Mouse (Mus musculus) granulocyte monocyte progenitor cell, adult 5-6 weeks (primary cell): ENCODE measurements around the gene Ddx19b. TPM values are rescaled to one million over a fixed set of nuclear protein-coding genes. Genes with fewer than 3 reads are reported as not detected.
A peak's percentile ranks its signal among the peaks of the same experiment; 100 is the strongest.
"Not testable (repeated sequence)": the region's sequence is repeated elsewhere in the genome, so short reads cannot be mapped to it uniquely, and the experiment has no call there.

ENCODE experiments used
- ATAC-seq: replicated peaks from 2 replicates; pipeline ENCODE4 v1.8.0; 2016; ENCODE audit warnings: mild to moderate bottlenecking, moderate TSS enrichment, inconsistent platforms; ENCODE audit not compliant: poor library complexity, severe bottlenecking
- total RNA-seq, 2 experiments: library from RNA; stranded (forward) in 1 of 2; stranded (reverse) in 1 of 2; fragments of 200-712, 200-1000 nt in 1 of 2; fragments of >200 nt in 1 of 2; fragmentation: Nextera tagmentation in 1 of 2; gene quantifications; 2 replicates each; pipeline ENCODE4 v1.2.3; 2014 to 2017

The Ddx19b gene
- total RNA-seq (2014; fragmentation: Nextera tagmentation) (7.8 and 22.1 TPM in 2 replicates), total RNA-seq (2017) (13.5 and 16.9 TPM in 2 replicates)

DNA sequence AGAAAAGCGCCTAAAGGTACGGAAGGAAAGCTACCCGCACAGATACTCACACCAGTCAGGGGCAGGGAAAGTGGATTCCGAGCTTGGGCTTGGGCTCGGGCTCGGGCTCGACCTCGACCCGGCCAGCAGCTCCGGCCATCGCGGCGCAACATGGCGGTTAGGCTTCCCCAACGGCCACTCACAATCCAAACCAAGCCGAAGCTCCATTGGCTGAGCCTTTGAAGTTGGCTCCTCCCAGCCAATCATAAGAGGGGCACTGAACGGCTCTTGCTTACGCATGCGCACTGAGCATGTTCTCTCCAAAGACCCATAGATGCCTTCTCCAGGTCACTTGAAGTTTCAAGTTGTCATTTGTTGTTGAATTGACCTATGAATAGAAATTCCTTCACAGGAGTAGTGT, at the start of gene Ddx19b:
Ddx19b (minus strand) TSS at position 180 of the 400 bp plus-strand sequence.
- ATAC-seq, result no peak

DNA sequence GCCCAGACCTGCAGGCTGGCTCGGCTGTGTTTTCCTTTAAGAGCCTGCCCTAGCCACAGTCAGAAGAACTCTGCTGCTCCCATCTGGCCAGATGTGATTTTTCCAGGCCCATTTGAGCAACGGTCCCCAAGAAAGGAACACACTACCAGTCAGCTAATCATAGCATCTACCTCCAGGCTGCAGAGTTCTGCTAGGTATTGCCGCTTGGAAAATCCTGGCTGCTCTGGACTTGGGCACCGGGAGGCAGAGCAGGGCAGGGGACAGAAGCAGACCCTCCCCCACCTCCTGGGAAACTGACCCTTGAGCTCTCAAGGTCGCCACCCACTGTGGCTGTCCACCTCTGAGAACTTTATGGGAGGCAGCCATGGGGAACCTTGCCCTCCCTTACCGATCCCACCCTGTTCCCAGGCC, 48.3 kb upstream of the Ddx19b start:
- no peak for ATAC-seq

DNA sequence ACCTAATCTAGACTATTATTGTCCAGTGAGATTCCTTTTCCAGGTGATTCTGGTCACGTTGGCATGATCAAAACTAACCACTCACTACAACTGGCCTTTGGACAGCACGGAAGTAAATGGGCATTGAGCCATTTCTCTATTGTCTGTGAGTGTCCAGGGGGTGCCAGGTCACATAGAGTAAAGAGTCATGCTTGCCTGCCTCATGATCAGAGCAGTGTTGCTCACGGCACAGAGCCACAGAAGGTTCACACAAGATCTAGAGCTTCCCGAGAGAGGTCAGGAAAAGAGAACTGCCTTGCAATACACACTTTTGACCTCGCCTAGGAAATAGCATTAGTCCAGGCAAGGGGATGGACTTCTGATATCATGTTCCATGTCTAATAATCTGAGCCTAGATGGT, 47.9 kb upstream of the Ddx19b start:
- no peak for ATAC-seq

DNA sequence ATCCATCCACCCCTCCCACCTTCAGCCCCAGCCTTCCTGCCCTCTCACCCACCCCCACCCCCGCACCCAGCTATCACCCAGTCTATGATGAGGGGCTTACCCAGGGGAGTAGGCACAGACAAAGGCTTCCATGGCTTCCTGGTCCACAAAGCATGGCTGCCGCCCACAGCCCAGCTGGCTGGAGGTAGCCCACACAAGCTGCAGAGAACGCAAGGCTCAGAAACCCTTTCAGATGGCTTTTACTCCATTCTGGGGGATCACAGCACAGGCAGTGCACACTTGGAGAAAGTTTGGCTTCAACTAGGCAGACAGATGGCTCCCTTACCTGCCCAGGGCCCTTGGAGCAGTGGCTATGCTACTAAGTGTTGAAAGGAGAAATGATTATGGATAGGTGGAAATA, 44.4 kb upstream of the Ddx19b start:
- ATAC-seq, result no peak

DNA sequence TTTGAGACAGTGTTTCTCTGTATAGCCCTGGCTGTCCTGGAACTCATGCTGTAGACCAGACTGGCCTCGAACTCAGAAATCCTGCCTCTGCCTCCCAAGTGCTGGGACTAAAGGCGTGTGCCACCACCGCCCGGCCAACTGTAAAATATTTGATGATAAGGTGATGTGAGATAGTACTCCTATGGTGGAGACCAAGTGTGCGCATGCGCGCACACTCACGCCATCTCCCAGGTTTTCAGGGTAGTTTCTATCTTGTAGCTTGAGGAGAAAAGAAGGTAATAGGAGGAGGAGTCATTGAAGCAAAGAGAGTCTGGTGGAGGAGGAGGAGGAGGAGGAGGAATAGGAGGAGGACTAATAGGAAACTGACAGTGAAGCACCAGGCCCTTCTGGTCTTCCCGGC, 37.1 kb upstream of the Ddx19b start:
- ATAC-seq, result not testable (repeated sequence)

DNA sequence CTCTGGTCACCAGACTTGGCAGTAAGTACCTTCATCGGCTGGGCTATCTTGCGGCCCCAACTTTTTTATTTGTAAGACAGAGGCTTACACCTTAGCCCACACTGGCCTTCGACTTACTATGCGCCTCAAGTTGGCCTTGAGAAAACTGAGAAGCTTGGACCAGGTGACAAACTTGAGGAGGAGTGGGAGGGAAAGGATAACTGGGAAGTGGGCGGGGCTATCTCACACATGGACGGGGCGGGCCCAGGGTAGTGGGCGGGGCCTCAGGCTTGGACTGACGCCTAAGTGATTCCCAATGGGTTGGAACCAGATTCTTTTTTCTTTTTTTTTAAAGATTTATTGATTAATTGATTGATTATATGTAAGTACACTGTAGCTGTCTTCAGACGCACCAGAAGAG, 35.9 kb upstream of the Ddx19b start:
- ATAC-seq, result peak; percentile 39

DNA sequence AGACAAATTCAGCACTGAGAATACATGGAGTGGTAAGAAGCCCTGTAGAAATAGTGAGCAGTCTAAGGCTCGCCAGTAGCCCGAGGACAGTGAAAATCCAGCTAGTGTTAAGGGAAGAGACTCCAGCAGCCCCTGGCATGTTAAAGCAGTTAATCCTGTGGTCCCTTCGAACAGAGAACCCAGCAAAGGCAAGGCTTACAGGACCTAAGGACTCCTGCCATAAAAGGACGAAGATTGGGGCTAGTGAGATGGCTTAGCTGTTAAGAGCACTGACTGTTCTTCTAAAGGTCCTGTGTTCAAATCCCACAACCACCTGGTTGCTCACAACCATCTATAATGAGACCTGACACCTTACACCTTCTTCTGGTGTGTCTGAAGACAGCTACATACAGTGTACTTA, 34.8 kb upstream of the Ddx19b start:
- no peak for ATAC-seq

DNA sequence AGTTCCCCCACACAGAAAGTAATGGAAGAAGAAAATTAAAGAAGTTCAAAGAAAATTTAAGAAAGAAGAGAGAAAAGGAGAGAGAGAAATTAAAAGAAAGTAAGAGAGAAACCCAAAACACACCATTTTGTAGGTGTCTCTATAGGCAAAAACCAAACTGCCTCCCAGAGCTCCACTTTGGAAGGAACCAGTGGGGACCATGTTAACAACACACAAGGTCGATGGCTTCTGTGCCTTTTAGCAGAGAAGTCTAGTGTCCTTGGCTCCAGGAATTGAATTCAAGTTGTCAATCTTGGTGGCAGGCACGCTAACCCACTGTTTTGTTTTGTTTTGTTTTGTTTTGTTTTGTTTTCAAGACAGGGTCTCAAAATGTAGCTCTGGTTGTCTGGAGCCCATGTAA, 31.3 kb upstream of the Ddx19b start:
- ATAC-seq, result no peak

DNA sequence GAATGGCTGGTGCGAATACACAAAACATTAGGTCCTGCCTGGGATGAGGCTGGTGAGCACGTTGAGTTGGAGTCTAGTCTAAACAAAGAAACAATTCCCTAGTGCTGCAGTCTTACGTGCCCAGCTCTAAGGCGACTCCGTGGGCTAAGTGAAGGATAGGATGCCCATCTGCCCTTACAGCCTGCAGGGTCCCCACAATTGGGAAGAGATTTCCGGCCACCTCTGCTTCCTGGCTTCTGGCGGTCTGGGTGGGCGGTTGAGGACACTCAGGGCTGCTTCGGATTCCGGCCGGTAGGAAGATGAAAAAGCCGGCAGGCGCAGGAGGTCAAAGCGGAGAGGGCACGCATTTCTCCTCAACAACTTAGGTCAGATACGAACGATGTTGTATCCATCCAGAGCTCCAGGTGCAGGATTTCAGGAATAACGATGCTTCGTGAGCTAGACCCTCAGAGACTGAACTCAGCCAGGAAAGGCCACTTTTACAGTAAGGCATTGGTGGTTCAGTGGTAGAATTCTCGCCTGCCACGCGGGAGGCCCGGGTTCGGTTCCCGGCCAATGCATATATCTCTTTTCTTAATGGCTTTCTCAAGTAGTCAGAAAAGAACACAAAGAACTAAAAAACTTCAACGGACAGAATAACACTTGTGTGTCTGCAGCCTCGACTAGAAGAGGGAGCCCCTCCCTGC, 30.7 kb upstream of the Ddx19b start:
- peak; percentile 74 for ATAC-seq

DNA sequence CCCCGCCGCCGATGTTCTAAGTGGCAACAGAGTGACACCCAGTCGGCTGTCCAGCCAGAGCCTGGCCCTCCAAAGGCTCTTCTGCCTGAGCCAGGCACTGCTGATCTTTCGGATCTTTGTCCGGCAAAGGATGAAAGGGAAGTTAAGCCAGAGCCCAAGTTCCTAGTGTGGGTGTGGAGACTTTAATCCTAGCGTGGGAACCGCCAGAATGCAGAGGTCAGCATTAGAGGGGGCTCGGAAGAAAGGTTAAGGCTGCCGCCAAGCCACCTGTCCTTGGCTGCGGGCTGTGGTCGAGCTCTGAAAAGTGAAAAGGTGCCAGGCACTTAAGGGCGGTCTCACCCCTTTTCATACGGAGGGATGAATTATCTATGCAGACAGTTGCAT, 30.1 kb upstream of the Ddx19b start:
- ATAC-seq, result peak; percentile 9; the same call in 1 of the 2 replicates

DNA sequence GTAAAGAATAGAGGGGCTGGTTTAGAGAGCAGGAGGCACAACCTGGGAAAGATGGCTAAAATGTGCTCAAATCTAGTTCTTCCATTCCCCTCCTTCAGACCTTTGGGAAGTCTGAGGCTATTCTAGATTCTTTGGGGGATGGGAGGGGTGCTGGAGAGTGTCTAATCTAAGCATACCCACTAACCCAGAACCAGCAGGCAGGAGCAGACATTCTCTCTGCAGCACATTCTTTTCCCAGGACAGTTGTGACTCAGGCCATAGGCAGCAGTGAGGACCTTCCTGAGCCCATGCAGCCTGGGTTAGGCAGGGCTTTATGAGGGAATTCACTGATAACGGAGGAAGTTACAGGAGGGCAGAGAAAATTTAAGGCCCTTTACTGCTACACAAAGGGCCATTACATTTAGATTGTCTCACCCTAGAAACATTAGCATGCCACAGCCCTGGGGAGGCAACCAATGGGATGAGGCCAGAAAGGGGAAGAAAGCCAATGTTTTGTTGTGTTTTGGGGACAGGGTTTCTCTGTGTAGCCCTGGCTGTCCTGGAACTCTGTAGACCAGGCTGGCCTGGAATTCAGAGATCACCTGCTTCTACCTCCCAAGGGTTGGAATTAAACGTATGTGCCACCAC, 27.5 kb upstream of the Ddx19b start:
- no peak for ATAC-seq

DNA sequence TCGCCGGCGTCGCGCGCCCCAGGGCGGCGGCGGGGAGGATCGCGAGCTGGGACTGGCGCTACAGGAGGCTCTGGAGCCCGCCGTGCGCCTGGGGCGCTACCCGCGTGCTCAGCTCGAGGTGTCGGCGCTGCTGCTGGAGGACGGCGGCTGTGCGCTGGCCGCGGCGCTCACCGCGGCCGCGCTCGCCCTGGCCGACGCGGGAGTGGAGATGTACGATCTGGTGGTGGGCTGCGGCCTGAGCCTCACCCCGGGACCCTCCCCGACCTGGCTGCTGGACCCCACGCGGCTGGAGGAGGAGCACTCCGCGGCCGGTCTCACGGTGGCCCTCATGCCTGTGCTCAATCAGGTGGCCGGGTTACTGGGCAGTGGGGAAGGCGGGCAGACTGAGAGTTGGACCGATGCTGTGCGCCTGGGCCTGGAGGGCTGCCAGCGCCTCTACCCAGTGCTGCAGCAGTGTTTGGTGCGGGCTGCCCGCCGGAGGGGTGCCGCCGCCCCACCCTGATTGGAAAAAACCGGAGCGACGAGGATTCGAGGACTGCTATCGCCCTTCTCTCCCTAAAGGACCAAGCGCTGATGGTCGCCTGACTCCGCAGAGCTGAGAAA, 25.2 kb upstream of the Ddx19b start:
- peak; percentile 10 for ATAC-seq

DNA sequence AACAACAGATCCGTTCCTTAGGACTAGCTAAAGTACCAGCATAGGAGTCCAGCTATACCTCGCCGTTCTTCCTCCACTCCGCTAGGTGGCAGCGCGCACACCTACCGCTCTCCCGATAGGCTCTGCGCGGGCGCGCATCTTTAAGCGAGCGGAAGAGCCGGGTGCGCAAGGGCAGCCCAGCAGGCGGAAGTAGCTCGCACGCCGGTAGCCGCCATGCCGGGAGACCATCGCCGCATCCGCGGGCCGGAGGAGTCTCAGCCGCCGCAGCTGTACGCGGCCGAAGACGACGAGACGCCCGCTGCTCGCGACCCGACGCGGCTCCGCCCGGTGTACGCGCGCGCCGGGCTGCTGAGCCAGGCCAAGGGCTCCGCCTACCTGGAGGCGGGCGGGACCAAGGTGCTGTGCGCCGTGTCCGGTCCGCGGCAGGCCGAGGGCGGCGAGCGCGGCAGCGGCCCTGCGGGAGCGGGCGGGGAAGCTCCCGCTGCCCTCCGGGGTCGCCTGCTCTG, 24.7 kb upstream of the Ddx19b start, which contains the start of gene Exosc6:
Exosc6 (plus strand) TSS at position 182 of the 506 bp plus-strand sequence.
- peak; percentile 94 for ATAC-seq

DNA sequence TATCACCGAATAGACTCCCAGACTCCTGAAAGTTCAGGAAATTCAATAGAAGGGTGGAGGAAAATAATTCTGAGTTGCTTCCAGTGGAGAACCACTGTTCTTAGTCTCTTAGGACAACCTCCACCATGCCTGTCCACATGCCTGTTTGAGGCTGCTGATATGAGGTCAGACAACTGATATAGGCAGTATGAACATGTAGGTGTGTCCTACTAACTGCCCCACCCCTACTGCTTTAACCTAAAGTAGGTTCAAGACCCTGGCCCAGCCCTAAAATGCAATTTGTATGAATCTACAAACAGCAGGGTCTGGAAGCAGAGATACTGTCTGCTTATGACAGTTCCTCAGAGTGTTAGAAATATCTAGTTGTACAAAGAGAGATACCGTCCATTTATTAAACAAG, 24.1 kb upstream of the Ddx19b start:
- no peak for ATAC-seq

DNA sequence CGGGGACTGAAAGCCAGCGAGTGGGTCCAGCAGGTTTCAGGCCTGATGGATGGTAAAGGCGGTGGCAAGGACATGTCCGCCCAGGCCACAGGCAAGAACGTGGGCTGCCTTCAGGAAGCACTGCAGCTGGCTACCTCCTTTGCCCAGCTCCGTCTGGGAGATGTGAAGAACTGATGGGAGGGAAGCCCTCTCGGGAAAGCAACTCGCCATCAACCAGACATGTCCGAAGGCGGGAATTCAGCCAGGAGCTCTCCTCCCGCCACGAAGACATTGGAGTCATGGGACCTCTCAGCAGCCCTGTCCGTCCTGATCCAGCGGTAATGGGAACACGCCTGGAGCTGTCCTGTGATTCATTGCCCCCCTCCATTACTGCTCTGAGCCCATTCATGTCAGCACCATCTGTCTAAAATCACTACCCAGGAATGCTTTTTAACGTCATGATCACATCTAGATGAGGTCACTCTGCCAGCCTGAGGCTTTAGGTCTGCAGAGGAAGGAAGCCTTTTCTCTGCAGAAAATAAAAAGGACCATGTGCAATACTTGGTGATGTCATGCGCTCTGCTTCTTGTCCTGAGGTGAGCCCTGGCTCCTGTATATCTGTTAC, 23.6 kb upstream of the Ddx19b start:
- no peak for ATAC-seq

DNA sequence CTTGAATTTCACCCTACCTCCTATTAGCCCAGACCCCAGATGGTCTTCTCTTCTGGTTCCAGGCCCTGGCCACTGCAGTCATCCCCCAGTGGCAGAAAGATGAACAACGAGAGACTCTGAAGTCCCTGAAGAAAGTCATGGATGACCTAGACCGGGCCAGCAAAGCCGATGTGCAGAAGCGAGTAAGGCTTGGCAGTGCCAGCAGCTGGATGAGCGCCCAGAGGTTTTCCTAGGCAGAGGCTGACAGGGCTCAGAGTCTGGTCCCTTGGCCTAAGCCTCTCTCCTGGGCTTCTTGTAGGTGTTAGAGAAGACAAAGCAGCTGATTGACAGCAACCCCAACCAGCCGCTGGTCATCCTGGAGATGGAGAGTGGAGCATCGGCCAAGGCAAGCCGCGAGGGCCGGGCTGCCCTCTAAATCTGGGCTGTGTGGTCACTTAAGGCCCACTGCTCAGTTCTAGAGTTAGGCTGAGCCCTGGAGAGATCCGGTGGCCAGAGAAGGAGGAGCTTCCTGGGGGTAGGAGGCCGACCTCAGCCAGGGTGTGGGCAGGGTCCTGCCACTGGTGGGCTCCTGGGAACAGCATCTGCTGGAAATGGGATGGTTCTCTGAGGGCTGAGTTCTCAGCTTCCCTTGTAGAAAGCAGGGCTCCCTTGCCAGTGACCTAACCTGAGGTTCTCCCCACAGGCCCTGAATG, 22.4 kb upstream of the Ddx19b start:
- ATAC-seq, result no peak

DNA sequence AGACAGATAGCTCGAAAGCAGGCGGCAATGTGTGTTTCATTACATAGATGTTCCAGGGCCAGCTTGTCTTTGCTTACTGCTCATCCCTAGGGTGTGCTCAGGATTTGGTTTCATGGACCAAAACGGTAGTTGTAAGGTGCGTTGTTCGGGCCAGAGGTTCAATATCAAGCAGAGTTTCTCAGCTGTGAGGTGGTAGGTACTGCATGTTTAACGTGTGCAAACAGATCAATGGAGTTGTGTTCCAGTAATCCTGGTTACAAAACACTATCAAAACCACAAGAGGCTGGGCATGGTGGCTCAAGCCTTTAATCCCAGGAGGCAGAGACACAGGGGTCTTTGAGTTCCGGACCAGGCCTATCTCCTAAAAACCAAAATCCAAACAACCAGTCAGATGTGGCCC, 17.6 kb upstream of the Ddx19b start:
- ATAC-seq, result no peak

DNA sequence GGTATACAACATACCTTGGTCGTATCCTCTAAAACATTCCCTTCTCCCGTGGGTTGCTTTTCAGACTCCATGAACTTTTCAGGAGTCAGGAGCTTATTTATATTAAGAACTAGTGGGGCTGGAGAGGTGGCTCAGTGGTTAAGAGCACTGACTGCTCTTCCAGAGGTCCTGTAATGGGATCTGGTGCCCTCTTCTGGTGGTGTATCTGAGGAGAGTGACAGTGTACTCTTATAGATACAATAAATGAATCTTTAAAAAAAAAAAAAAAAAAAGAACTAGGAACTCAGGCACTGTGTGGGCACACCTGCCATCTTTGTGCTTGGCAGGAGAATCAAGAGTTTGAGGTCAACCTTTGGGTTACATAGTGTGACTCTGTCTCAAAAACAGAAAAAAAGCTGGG, 17.1 kb upstream of the Ddx19b start:
- no peak; the same call in 1 of the 2 replicates for ATAC-seq

DNA sequence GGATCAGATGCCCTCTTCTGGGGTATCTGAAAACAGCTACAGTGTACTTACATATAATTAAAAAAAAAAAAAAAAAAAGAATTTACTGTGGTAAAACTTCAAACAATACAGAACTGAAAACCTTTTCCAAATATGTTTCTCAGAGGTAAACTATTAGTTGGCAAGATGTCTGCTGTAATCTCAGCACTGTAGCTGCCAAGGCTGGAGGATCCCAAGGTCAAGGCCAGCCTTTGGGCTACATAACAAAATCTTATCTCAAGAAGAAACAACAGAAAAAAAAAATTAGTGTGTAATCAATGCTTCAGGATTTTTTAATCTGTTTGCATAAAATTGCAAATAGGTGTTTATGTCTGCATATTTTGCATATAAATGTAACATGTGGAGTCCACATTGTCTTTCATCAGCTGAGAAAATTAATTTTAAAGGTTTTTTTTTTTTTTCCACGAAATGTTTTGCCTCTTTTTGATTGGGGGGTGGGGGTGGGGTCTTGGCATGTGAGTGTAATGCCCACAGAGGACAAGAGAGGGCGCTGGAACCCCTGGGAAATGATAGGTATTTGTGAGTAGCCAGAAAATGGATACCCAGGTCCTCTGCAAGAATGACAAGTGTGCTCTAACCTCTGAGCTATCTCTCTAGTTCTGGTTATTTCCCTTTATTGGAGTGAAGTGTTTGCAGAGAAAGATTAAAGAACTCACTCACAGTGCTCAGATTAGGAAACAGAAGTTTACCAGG, 12.6 kb upstream of the Ddx19b start:
- ATAC-seq, result peak; percentile 63

DNA sequence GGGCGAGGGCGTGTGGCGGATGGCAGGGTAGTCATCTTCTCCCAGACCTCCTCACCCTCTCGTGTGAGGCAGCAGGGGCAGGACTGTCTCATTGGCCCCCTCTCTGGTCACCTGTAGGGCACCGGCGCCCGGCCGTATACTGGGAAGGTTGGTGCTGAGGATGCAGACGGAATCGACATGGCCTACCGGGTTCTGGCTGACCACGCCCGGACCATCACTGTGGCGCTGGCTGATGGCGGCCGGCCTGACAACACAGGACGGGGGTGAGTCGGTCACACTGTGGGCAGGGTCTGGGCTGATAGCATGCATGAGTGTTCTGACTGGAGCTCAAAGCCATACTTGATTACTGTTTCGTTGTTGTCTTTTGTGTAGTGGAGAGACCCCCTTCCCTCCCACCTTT, 11.0 kb upstream of the Ddx19b start:
- no peak for ATAC-seq
